Mouse (Mus musculus) hematopoietic stem cell, adult 5-6 weeks (primary cell): Measurements from ENCODE around the gene Cops8. TPM values are rescaled to one million over a fixed set of nuclear protein-coding genes. Genes with fewer than 3 reads are reported as not detected.

ENCODE experiments used
- ATAC-seq, 2 experiments: fragments of 125-278 bp in 1 of 2; replicated peaks in 1 of 2; 2 replicates each; pipeline ENCODE4 v1.8.0; 2016 to 2017; ENCODE audit warnings: inconsistent platforms in 2 of 2, mild to moderate bottlenecking in 2 of 2, moderate number of reproducible peaks in 2 of 2, low read depth in 1 of 2, moderate TSS enrichment in 1 of 2; ENCODE audit not compliant: low FRiP score in 2 of 2, poor library complexity in 2 of 2, severe bottlenecking in 2 of 2, insufficient read depth in 1 of 2, low TSS enrichment in 1 of 2
- total RNA-seq: library from RNA; stranded (forward); fragments of 172-1452, 232-1000 nt; gene quantifications from 2 replicates; pipeline ENCODE4 v1.2.3, GENCODE M21; 2017

Cops8 gene
- total RNA-seq, 1 experiment from 2014 or later: 32.1 TPM

- peak; percentile 53 to 58; a peak in 2 of 4 replicates for ATAC-seq
Measured at GRCm38 (mm10) chr1:90633415-90634030, 30.7 kb downstream of the Cops8 start.

GRCm38 (mm10) chr1:90634205-90634745 is 31.5 kb downstream of the Cops8 start:
- 0 out of 4 replicates have a peak, but pooled peaks of 1 of the 2 experiments have one; percentile 17 for ATAC-seq

- no peak for ATAC-seq
Measured at GRCm38 (mm10) chr1:90638335-90638734, 35.6 kb downstream of the Cops8 start.

GRCm38 (mm10) chr1:90650781-90651437 is 48.1 kb downstream of the Cops8 start:
- ATAC-seq: peak in 1 of 2 experiments; percentile 30; a peak in 2 of 4 replicates

- ATAC-seq: no peak
Measured at GRCm38 (mm10) chr1:90651781-90652180, 49.0 kb downstream of the Cops8 start.

GRCm38 (mm10) chr1:90652553-90652952 is 49.8 kb downstream of the Cops8 start:
- ATAC-seq: no peak

GRCm38 (mm10) chr1:90656492-90657245 is 53.9 kb downstream of the Cops8 start:
- ATAC-seq: no peak

- no peak for ATAC-seq
Measured at GRCm38 (mm10) chr1:90657292-90658050, 54.7 kb downstream of the Cops8 start.

- ATAC-seq: no peak
Measured at GRCm38 (mm10) chr1:90658581-90658980, 55.8 kb downstream of the Cops8 start.

- ATAC-seq: no peak
Measured at GRCm38 (mm10) chr1:90660150-90660549, 57.4 kb downstream of the Cops8 start.

GRCm38 (mm10) chr1:90662491-90662890 is 59.7 kb downstream of the Cops8 start:
- ATAC-seq: no peak

Other genes with a start within 250 kb of the Cops8 start
- not detected in 2 replicates for gene Col6a3, start 241.0 kb downstream of the Cops8 start, total RNA-seq